Mouse (Mus musculus): ENCODE measurements at regions not wholly inside any gene's neighbourhood (a gene's known extent, or its start where the extent isn't known, plus 50 kb on each side); places are given as distances from the start of the nearest gene placed in this dataset.

DNA sequence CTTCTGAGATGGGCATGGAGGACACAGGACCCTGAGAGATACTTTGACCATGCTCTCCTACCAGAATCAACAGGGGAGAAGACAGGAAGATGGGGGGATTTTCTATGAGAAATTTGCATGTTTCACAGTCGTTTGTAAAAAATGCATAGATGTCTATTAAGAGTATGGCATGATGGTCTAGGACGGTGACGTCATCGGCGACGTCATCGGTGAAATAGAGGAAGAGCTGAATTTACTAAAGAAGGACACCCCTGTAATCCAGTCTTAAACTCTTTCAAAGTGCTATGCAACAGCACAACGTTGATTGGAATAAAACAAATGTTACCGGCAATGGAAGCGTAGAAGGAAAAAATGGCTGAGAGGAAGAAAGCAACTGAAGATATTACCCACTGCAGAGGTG, 441.4 kb upstream of the Adgrl2 start:
- H3K27ac ChIP-seq, result no peak overlapping the region
- H3K9ac ChIP-seq, result no peak overlapping the region
- no peak for ATAC-seq (replicated peaks)
- no peak overlapping the region for H3K4me3 ChIP-seq
- H3K4me1 ChIP-seq, result no peaks in the 10 kb centered on the region
- no peaks in the 10 kb centered on the region for H3K36me3 ChIP-seq (replicated peaks)
- H3K9me3 ChIP-seq, result no peaks in the 10 kb centered on the region
- WGBS, result 94% methylated on average over 10 of the region's 10 CpGs
- H3K27me3 ChIP-seq (replicated peaks), result no peaks in the 10 kb centered on the region
- no peak overlapping the region for H3K4me2 ChIP-seq

DNA sequence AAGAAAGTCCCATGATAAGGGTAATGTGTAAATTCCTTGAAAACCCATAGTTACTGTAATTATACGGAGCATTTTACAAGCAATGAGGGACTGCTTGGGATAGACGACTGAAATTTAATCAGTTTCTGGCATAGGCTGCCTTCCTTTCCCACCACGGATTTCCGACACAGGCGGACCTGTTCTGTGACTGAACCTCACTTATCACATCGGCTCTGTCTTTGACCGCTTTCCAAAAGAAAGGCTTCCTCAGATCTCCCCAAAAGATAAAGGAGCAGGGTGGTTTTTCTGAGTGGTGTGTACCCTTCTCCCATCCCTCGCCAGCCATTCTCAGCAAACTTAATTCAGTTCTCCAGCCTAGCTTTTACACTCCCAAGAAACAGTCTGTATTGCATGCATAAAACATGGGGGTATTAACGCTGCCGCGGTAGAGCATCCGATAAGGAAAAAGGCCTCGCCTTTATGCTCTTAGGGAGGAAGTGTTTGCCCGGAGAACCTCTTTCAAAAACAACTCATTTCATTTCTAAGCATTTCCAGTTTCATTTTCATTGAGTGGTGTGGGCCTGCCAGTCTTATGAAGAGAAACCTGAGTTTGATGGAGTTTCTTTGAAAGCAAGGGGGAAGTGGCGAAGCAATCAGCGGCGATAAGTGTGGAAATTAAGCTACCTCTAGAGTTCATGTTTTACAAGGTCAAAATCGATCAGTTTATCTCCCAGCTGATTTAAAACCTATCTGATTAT, 435.8 kb upstream of the Adgrl2 start:
- Histone ChIP-seq H3K9me3 (no peaks in the 10 kb centered on the region), H3K27me3 (replicated peaks) (no peaks in the 10 kb centered on the region), H3K4me2 (peak overlapping the region; percentile 34), H3K9ac (no peak overlapping the region), H3K4me1 (peaks cover 7% of the 10 kb centered on the region; the same call in 1 of the 2 replicates), H3K4me3 (no peak overlapping the region), H3K36me3 (replicated peaks) (no peaks in the 10 kb centered on the region), H3K27ac (0 out of 2 replicates have a peak overlapping the region, but pooled peaks have one; percentile 34)
- ATAC-seq (replicated peaks), result 0 out of 2 replicates have a peak, but pooled peaks have one; percentile 27
- 38% methylated on average over 18 of the region's 18 CpGs for WGBS

DNA sequence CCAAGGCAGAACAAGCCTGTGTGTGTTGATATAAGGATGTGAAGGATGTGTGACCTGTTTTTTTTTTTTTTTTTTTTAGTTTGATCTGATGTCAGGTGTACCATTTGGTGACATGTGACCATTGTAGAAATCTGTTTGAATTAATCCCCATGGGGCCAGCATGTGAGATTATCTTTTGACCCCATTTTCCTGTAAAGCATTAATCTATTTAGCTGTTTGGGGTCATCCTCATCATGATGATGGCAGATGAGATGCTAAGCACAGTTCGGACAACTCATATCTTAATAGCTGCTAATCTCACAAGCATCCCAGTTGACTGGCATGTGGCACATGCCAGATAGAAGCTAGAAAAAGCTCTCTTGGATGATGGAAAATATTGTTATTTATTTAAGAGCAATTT, 434.0 kb upstream of the Adgrl2 start:
- Histone ChIP-seq H3K4me3 (no peak overlapping the region), H3K9me3 (no peaks in the 10 kb centered on the region), H3K4me2 (no peak overlapping the region), H3K4me1 (peaks cover 7% of the 10 kb centered on the region; the same call in 1 of the 2 replicates), H3K36me3 (replicated peaks) (no peaks in the 10 kb centered on the region), H3K27me3 (replicated peaks) (no peaks in the 10 kb centered on the region), H3K27ac (no peak overlapping the region), H3K9ac (no peak overlapping the region)
- WGBS, result 67% methylated on average over 1 of the region's 1 CpGs
- ATAC-seq (replicated peaks), result no peak

DNA sequence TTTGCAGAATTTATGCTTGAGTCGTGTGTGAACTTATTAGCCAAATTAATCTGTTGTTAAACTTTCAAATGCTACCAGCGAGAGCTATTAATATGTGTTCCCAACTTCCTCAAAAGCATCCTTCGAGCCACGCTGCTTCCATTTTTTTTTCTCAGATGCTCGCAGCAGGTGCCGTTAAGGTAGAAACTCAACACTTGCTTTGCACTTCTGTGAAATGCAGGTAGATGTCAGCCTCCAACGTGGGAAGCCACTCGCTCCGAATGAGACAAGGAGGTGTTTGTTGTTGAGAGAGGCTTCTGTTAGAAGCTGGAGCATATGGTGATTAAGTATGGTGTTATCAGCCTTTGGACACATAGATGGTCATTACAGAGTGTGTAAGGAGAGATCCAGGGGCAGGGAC, 433.1 kb upstream of the Adgrl2 start:
- ATAC-seq (replicated peaks), result no peak
- Histone ChIP-seq H3K9ac (no peak overlapping the region), H3K9me3 (no peaks in the 10 kb centered on the region), H3K27me3 (replicated peaks) (no peaks in the 10 kb centered on the region), H3K4me3 (no peak overlapping the region), H3K4me2 (no peak overlapping the region), H3K4me1 (peaks cover 7% of the 10 kb centered on the region; the same call in 1 of the 2 replicates), H3K36me3 (replicated peaks) (no peaks in the 10 kb centered on the region), H3K27ac (no peak overlapping the region)
- WGBS, result 61% methylated on average over 9 of the region's 9 CpGs

DNA sequence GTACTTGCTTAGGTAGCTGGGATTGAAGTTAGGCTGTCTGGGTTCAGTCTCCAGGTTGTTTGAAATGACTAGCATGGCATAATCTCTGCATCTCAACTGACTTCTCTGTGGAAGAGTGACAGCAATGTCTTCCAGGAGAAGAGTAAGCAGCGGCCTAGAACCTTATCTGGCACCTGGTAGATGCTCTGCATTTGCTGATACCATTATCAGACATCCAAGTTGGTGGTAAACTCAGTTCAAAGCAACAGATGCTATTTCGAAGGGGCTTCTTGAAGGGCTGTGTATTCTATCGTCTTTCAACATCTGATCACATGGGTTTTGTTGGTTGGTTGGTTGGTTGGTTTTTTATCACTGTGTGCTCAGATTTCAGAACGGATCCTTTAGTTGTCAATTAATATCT, 424.7 kb upstream of the Adgrl2 start:
- no peak overlapping the region for H3K4me2 ChIP-seq
- no peak for ATAC-seq (replicated peaks)
- no peaks in the 10 kb centered on the region for H3K36me3 ChIP-seq (replicated peaks)
- H3K27me3 ChIP-seq (replicated peaks), result no peaks in the 10 kb centered on the region
- H3K9ac ChIP-seq, result no peak overlapping the region
- H3K27ac ChIP-seq, result no peak overlapping the region
- H3K9me3 ChIP-seq, result no peaks in the 10 kb centered on the region
- no peaks in the 10 kb centered on the region for H3K4me1 ChIP-seq
- H3K4me3 ChIP-seq, result no peak overlapping the region
- 90% methylated on average over 4 of the region's 4 CpGs for WGBS

DNA sequence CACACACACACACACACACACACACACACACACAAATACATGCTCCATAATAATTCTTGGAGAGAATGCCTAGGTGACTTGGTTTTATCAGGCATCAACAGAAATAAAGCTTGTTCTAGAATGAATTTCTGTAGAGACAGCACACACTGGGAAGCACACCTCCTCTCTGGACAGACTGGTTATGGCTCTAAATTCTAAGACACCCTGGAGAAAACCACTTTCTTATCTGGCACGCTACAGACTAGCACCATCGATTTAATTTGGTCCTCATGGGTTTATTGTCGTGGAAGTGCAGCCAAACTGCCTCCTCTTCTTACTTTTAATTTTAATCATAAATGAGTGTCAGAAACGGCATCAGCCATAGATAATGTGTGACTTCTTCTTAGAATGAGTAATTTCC, 422.8 kb upstream of the Adgrl2 start:
- ATAC-seq (replicated peaks), result no peak
- Histone ChIP-seq H3K4me2 (no peak overlapping the region), H3K9me3 (no peaks in the 10 kb centered on the region), H3K36me3 (replicated peaks) (no peaks in the 10 kb centered on the region), H3K27ac (no peak overlapping the region), H3K4me3 (no peak overlapping the region), H3K27me3 (replicated peaks) (no peaks in the 10 kb centered on the region), H3K4me1 (no peaks in the 10 kb centered on the region), H3K9ac (no peak overlapping the region)
- WGBS, result 67% methylated on average over 4 of the region's 4 CpGs

DNA sequence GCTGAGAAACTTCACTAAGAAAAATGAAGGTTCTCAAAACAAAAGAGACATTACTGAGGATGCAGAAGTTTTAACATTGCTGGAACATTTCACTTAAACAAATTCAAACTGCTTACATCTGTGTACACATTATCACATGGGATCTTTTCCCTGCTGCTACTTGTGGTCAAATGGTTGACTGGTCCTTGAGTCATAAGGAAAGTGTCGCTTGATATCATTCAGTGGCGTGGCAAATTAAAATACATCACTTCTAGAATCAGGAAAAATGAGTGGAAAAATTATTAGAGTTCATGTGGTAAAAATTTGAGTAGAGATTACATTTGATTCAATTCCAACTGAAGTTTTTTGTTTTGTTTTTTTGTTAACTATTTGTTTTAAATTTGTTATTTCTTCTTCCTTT, 420.2 kb upstream of the Adgrl2 start:
- no peak overlapping the region for H3K9ac ChIP-seq
- H3K36me3 ChIP-seq (replicated peaks), result no peaks in the 10 kb centered on the region
- H3K4me1 ChIP-seq, result no peaks in the 10 kb centered on the region
- no peak overlapping the region for H3K27ac ChIP-seq
- ATAC-seq (replicated peaks), result no peak
- no peak overlapping the region for H3K4me2 ChIP-seq
- no peaks in the 10 kb centered on the region for H3K27me3 ChIP-seq (replicated peaks)
- WGBS, result 91% methylated on average over 2 of the region's 2 CpGs
- H3K9me3 ChIP-seq, result no peaks in the 10 kb centered on the region
- no peak overlapping the region for H3K4me3 ChIP-seq

DNA sequence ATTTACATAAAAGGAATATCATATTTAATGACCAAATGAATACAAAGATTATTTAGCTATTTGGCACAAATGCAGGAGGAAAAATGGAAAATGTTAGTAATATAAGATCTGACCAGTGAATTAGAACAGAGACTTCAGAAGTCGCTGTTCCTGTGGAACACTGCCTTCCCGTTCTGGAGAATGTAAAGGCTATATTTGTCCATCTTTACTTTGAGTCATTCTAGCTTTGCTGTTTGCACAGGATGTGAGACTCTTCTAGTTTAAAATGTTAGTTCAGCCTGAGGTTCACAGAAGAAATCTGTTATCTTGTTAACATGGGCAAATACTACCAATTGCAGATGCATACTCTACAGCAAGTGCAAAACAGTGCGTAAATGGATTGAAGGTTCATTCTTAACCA, 418.5 kb upstream of the Adgrl2 start:
- Histone ChIP-seq H3K36me3 (replicated peaks) (no peaks in the 10 kb centered on the region), H3K27me3 (replicated peaks) (no peaks in the 10 kb centered on the region), H3K9ac (no peak overlapping the region), H3K4me3 (no peak overlapping the region), H3K4me1 (no peaks in the 10 kb centered on the region), H3K27ac (no peak overlapping the region), H3K4me2 (no peak overlapping the region), H3K9me3 (no peaks in the 10 kb centered on the region)
- no peak for ATAC-seq (replicated peaks)
- WGBS, result 92% methylated on average over 3 of the region's 3 CpGs

DNA sequence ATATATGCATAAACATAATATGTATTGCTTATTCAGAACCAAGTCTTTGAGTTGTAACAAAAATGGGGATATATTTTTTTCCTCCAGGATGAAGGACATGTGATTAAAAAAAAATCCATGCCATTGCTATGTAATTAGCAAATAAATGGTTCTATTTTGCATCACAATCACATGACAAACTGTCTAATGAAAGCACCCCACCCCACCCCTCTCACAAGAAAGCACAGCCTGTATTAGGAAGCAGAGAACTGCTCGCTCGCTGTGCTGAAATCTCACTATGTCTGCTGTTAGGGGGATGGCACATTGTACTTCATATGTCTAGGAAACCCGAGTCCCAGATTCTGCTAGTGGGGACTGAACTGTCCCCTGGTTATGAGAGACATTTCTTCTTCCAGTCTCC, 415.5 kb upstream of the Adgrl2 start:
- Histone ChIP-seq H3K36me3 (replicated peaks) (no peaks in the 10 kb centered on the region), H3K4me1 (no peaks in the 10 kb centered on the region), H3K27ac (no peak overlapping the region), H3K27me3 (replicated peaks) (no peaks in the 10 kb centered on the region), H3K9me3 (no peaks in the 10 kb centered on the region), H3K4me3 (no peak overlapping the region), H3K9ac (no peak overlapping the region), H3K4me2 (no peak overlapping the region)
- WGBS, result 49% methylated on average over 3 of the region's 3 CpGs
- no peak for ATAC-seq (replicated peaks)

DNA sequence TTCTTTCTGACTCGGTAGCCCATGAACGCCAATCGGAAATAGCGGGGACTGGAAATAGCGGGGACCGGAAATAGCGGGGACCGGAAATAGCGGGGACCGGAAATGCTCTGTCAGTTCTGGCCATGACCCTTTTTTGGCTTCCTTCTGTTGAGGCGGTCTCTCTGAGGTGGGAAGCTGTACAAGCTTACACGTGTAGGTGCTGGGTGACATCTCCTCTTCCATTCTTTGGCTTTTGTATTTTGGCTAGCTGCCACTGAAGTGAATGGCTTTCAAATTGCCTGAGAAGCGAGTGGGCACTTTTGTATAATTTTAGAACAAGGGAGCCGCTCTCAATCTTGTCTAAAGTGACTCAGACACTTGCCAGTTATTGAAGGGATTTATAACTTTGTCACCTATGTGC, 414.3 kb upstream of the Adgrl2 start:
- WGBS, result 92% methylated on average over 14 of the region's 14 CpGs
- Histone ChIP-seq H3K4me3 (no peak overlapping the region), H3K4me2 (no peak overlapping the region), H3K36me3 (replicated peaks) (no peaks in the 10 kb centered on the region), H3K9me3 (no peaks in the 10 kb centered on the region), H3K9ac (no peak overlapping the region), H3K4me1 (no peaks in the 10 kb centered on the region), H3K27me3 (replicated peaks) (no peaks in the 10 kb centered on the region), H3K27ac (no peak overlapping the region)
- ATAC-seq (replicated peaks), result no peak

DNA sequence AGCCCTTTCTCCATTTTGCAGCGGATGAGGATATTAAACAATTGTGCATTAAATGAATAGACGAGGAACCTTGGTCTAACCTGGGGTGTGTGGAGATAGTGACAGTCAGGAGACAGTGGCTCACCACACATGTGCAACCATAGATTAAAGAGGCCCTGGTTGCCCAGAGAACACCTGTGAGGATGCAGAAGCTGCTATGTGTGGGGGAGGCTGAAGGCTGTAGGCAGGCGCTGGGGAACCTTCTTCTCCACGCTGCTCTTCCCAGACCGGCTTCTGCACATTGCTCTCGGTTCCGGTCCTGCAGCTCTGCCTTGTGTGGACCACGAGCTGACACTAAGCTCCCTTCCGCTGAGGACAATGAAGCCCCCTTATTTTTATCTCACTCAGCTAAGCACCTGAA, 412.1 kb upstream of the Adgrl2 start:
- H3K9ac ChIP-seq, result no peak overlapping the region
- no peak overlapping the region for H3K27ac ChIP-seq
- H3K27me3 ChIP-seq (replicated peaks), result no peaks in the 10 kb centered on the region
- H3K9me3 ChIP-seq, result no peaks in the 10 kb centered on the region
- no peaks in the 10 kb centered on the region for H3K36me3 ChIP-seq (replicated peaks)
- no peak for ATAC-seq (replicated peaks)
- no peak overlapping the region for H3K4me2 ChIP-seq
- no peak overlapping the region for H3K4me3 ChIP-seq
- H3K4me1 ChIP-seq, result no peaks in the 10 kb centered on the region
- 60% methylated on average over 9 of the region's 9 CpGs for WGBS

DNA sequence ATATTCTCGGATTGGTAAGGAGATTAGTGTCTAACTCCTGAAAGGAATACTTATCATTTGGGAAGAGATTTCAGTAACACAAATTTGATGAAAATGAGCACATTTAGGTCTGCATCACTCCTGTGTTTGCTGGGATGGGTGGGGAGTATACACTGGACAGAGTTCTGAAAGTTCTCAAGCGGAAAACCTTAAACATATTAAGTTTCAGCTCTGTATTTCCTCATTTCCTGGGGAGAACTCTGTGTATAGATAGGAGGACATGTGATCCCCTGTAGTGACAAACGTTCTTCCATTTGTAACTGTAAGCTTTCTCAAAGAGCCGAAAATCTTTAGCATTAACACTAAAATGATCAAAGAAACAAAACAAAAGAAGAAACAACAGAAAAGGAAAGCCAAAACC, 404.7 kb upstream of the Adgrl2 start:
- Histone ChIP-seq H3K4me3 (no peak overlapping the region), H3K27me3 (replicated peaks) (no peaks in the 10 kb centered on the region), H3K4me2 (no peak overlapping the region), H3K4me1 (no peaks in the 10 kb centered on the region), H3K9me3 (no peaks in the 10 kb centered on the region), H3K27ac (no peak overlapping the region), H3K36me3 (replicated peaks) (no peaks in the 10 kb centered on the region), H3K9ac (no peak overlapping the region)
- ATAC-seq (replicated peaks), result no peak
- 73% methylated on average over 4 of the region's 4 CpGs for WGBS

DNA sequence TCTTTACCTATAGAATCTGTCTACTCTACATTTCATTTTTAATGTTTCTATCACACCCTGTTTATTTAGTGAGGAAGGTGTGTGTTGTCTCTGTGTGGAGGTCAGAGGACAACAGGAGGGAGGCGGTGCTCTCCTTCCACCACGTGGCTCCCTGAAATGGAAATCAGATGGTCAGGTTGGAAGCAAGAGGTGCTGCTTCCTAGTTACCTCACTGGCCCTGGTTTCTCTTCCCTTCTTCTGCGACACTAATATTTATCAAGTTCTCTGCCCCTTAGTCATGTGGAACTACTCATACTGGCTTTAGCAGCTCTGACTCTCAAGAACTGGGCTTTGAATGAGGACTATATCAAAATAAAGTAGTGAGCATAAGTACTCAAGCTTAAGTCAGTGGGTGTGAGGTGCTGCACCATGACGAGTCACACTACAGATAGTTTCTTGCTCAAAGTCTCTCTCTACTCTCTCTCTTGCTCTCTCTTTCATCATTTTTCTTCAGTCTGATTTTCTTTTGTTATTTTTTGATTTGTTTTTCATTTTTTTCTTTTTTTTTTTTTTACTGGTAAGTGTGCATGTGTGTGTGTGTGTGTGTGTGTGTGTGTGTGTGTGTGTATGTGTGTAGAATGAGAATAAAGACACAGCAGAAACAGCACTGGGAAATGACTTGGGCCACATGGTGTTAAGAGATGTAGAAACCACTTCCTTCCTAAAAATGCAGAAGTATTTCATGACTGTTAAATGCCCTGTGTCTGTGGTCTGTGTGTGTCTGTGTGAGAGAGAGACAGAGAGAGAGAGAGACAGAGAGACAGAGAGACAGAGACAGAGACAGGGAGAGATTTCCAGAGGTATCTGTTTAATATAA, 403.2 kb upstream of the Adgrl2 start:
- H3K27ac ChIP-seq, result no peak overlapping the region
- H3K27me3 ChIP-seq (replicated peaks), result no peaks in the 10 kb centered on the region
- H3K36me3 ChIP-seq (replicated peaks), result no peaks in the 10 kb centered on the region

More for the DNA sequence above, 403.2 kb upstream of the Adgrl2 start:
- WGBS, result 79% methylated on average over 4 of the region's 4 CpGs
- no peak overlapping the region for H3K4me3 ChIP-seq
- H3K4me1 ChIP-seq, result no peaks in the 10 kb centered on the region
- no peak overlapping the region for H3K4me2 ChIP-seq
- H3K9me3 ChIP-seq, result no peaks in the 10 kb centered on the region
- H3K9ac ChIP-seq, result no peak overlapping the region
- no peak for ATAC-seq (replicated peaks)

Measured in midbrain, embryonic 15.5 days (tissue).